In genomic region chr13:92610311-92611221, GRCm38 (mm10) we compare ENCODE assay signal across 8 mouse cellular contexts. TPM values are rescaled to one million over a fixed set of nuclear protein-coding genes. Genes with fewer than 3 reads are reported as not detected.
DNase-seq lines count a peak whose midpoint lies in the region; ATAC-seq lines count a peak whose summit lies in the region.

TSS of gene Serinc5 (plus strand) at chr13:92611091.

- peak; percentile 97 for ATAC-seq in intestine, embryonic 15.5 days
- peak; percentile 91 for ATAC-seq in megakaryocyte-erythroid progenitor cell, adult 5-6 weeks (replicated peaks; ENCODE audit: low FRiP score, low TSS enrichment, poor library complexity, severe bottlenecking)

- WGBS in intestine, embryonic 15.5 days: under 1% methylated on average over 55 of the region's 55 CpGs

- H3K4me3 ChIP-seq in intestine, embryonic 15.5 days (replicated peaks): peak within 1 kb of the TSS; percentile 87

- H3K4me1 ChIP-seq in intestine, embryonic 15.5 days (replicated peaks): peaks cover 12% of the 10 kb centered on the region

- H3K27ac ChIP-seq in intestine, embryonic 15.5 days: peak within 1 kb of the TSS; percentile 96

- intact Hi-C loops in gastrocnemius, postnatal 36 days (cut with DNase I): loop anchor here (5.0 kb wide), 1 partner anchor 37 kb away; no protein-coding TSS in a partner anchor
- intact Hi-C loops in left cerebral cortex, postnatal 14 days (cut with DNase I): loop anchor here (5.0 kb wide), 1 partner anchor 87 kb away; no protein-coding TSS in a partner anchor

- peak within 1 kb of the TSS; percentile 79 for H3K4me2 ChIP-seq in intestine, embryonic 15.5 days (replicated peaks)

- H3K27me3 ChIP-seq in intestine, embryonic 15.5 days (replicated peaks): no peaks in the 10 kb centered on the region

- H3K36me3 ChIP-seq in intestine, embryonic 15.5 days: no peaks in the 10 kb centered on the region

- peak within 1 kb of the TSS; percentile 87 for H3K9ac ChIP-seq in intestine, embryonic 15.5 days

- H3K9me3 ChIP-seq in intestine, embryonic 15.5 days: no peaks in the 10 kb centered on the region

- DNase-seq in adrenal gland, adult 8-10 months: peak; percentile 95
- DNase-seq in embryo, embryonic 11.5 days (ENCODE audit: low read depth, low spot score): peak; percentile 91
- peak; percentile 95 to 98 for DNase-seq in gastrocnemius, postnatal 36 days
- DNase-seq in left cerebral cortex, postnatal 14 days (ENCODE audit: low spot score in 2 of 2): peak; percentile 95
- DNase-seq in right cerebral cortex, postnatal 14 days: peak; percentile 95
- peak; percentile 99 for DNase-seq in urinary bladder, postnatal 25 days (ENCODE audit: low spot score)

RNA-seq across cellular contexts. Expression of gene Serinc5, which starts in this region (rescaled TPM):
- 100 to 1,000 TPM in 2 of 4 experiments, 10 to 100 TPM in 2; 59.0 to 203 (median 126) TPM for total RNA-seq in adrenal gland, adult 8-10 months (2022)
- 1 to 10 TPM; 4.1 to 4.4 TPM for total RNA-seq in gastrocnemius, postnatal 36 days (2021)
- 18.3 and 21.4 TPM in 2 replicates for polyA plus RNA-seq in intestine, embryonic 15.5 days (2015; fragmentation: Nextera tagmentation; extraction: Ambion mirVana)
- total RNA-seq in left cerebral cortex, postnatal 14 days (2021): 10 to 100 TPM; 60.2 to 73.2 TPM
- total RNA-seq in megakaryocyte-erythroid progenitor cell, adult 5-6 weeks (2014; fragmentation: Nextera tagmentation): 34.0 and 42.3 TPM in 2 replicates
- total RNA-seq in megakaryocyte-erythroid progenitor cell, adult 5-6 weeks (2017): 23.5 and 23.7 TPM in 2 replicates

Comparison
In these comparisons a context has a peak if more than half of its experiments do, and no peak if none do; other contexts are left out.
1. Peak in every context shown above with its lines: DNase-seq, ATAC-seq, H3K4me3 ChIP-seq and H3K27ac ChIP-seq.
2. RNA of gene Serinc5 (total RNA-seq): 59.0 to 203 TPM in adrenal gland, adult 8-10 months, 60.2 to 73.2 TPM in left cerebral cortex, postnatal 14 days and 23.5 to 42.3 TPM in megakaryocyte-erythroid progenitor cell, adult 5-6 weeks; 4.1 to 4.4 TPM in gastrocnemius, postnatal 36 days; every median in the first group is over 4 times any median in the second.